Mouse (Mus musculus): ENCODE measurements around the gene Sacs.
"Not testable (repeated sequence)": the region's sequence is repeated elsewhere in the genome, so short reads cannot be mapped to it uniquely, and the experiment has no call there.

DNA sequence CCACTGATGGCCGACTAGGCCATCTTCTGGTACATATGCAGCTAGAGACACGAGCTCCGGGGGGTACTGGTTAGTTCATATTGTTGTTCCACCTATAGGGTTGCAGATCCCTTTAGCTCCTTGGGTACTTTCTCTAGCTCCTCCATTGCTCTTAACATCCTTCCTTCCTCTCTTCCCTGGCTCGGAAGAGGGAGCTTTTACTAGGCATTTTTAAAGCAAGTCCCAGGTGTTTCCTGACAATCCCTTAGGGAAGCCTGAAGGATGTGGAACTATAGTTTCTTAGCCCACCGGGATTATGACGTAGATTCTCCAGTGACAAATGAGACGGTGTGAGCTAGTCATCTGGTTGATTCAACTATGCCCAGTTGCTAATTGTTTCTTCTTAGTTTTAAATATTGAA, 19.2 kb downstream of the Sacs start:
- TF ChIP-seq CTCF (IDR thresholded peaks at IDR 0.05; ENCODE audit: control insufficient read depth, insufficient read depth, low read length); POLR2A (IDR thresholded peaks at IDR 0.05; ENCODE audit: borderline replicate concordance, control insufficient read depth, low read depth, low read length): not testable (repeated sequence)

Measured in bone marrow, adult 2 months (tissue).